Comparison of ENCODE assay signal across 24 mouse cellular contexts in the genomic region with DNA sequence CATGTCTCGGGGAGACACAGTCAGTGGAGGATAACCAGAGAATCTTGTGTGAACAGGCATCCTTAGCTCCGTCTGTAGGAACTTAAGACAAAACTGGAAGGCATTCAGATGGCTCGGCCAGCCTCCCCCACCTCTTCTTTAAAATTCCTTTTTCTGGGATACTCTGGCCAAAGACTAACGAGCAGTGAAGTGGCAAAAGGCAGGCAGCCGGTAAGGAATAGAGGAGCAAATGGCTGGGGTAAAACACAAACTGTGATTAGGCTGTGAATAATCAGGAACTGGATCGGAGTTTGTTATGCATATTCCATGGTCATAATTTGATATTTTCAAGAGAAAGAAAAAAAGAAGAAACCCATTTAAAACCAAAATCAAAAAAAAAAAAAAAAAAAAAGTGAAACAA.
"Had no signal": no experiment of that assay in that cellular context is flagged by ENCODE, and none has a peak within 500 bp of the region (broad histone marks: within the 10 kb centered on the region; RNA-seq: fewer than 3 reads in every experiment).

No protein-coding gene starts in this region.

- H3K27ac ChIP-seq: kidney, postnatal 0 days; limb, embryonic 10.5 days; limb, embryonic 13.5 days; liver, embryonic 12.5 days; liver, embryonic 15.5 days; lung, embryonic 15.5 days; midbrain, embryonic 10.5 days; midbrain, embryonic 13.5 days; neural tube, embryonic 12.5 days; neural tube, embryonic 15.5 days; stomach, postnatal 0 days had no signal

- H3K27me3 ChIP-seq: limb, embryonic 13.5 days; liver, embryonic 12.5 days; liver, embryonic 15.5 days; lung, embryonic 15.5 days; megakaryocyte, embryonic 14.5 days; midbrain, embryonic 13.5 days; neural tube, embryonic 12.5 days; neural tube, embryonic 15.5 days had no signal

- H3K9ac ChIP-seq: limb, embryonic 13.5 days; liver, embryonic 12.5 days; liver, embryonic 15.5 days; lung, embryonic 15.5 days; midbrain, embryonic 13.5 days; neural tube, embryonic 12.5 days; neural tube, embryonic 15.5 days had no signal

- ATAC-seq: intestine, postnatal 0 days; liver, embryonic 12.5 days; midbrain, embryonic 13.5 days had no signal

- DNase-seq: kidney, adult 2 months; kidney, postnatal 25 days; liver; lung, adult 18-20 months; lung, postnatal 10 days; lung, postnatal 36 days; right cerebral cortex, adult 18-20 months; right cerebral cortex, postnatal 25 days; thymus, adult 2 months; thymus, postnatal 14 days; thymus, postnatal 4 days had no signal

- H3K4me3 ChIP-seq: limb, embryonic 10.5 days; limb, embryonic 13.5 days; liver, embryonic 12.5 days; liver, embryonic 15.5 days; lung, embryonic 15.5 days; megakaryocyte, embryonic 14.5 days; midbrain, embryonic 10.5 days; midbrain, embryonic 13.5 days; neural tube, embryonic 12.5 days; neural tube, embryonic 15.5 days had no signal

- H3K9me3 ChIP-seq: limb, embryonic 10.5 days; limb, embryonic 13.5 days; liver, embryonic 12.5 days; liver, embryonic 15.5 days; lung, embryonic 15.5 days; megakaryocyte, embryonic 14.5 days; midbrain, embryonic 10.5 days; midbrain, embryonic 13.5 days; neural tube, embryonic 12.5 days; neural tube, embryonic 15.5 days had no signal

- H3K36me3 ChIP-seq: limb, embryonic 10.5 days; limb, embryonic 13.5 days; liver, embryonic 12.5 days; liver, embryonic 15.5 days; lung, embryonic 15.5 days; midbrain, embryonic 10.5 days; midbrain, embryonic 13.5 days; neural tube, embryonic 12.5 days; neural tube, embryonic 15.5 days had no signal

- H3K4me2 ChIP-seq: limb, embryonic 13.5 days; liver, embryonic 12.5 days; liver, embryonic 15.5 days; lung, embryonic 15.5 days; midbrain, embryonic 13.5 days; neural tube, embryonic 12.5 days; neural tube, embryonic 15.5 days had no signal

- H3K4me1 ChIP-seq: limb, embryonic 10.5 days; limb, embryonic 13.5 days; liver, embryonic 12.5 days; liver, embryonic 15.5 days; lung, embryonic 15.5 days; megakaryocyte, embryonic 14.5 days; midbrain, embryonic 10.5 days; midbrain, embryonic 13.5 days; neural tube, embryonic 12.5 days; neural tube, embryonic 15.5 days had no signal
